Mouse (Mus musculus) urinary bladder, postnatal 25 days (tissue): ENCODE measurements around the gene Hist2h2aa2.
A peak's percentile ranks its signal among the peaks of the same experiment; 100 is the strongest.
"Not testable (repeated sequence)": the region's sequence is repeated elsewhere in the genome, so short reads cannot be mapped to it uniquely, and the experiment has no call there.

Source experiments
- DNase-seq: peaks from one replicate; pipeline ENCODE4 v3.0.0; 2022; ENCODE audit warnings: low spot score

The Hist2h2aa2 gene

GRCm38 (mm10) chr3:96239949-96240798 lies at the start of gene Hist2h2aa2:
Hist2h2aa2 (minus strand) TSS chr3:96240276.
- peak; percentile 76 for DNase-seq

- no peak for DNase-seq
Measured at GRCm38 (mm10) chr3:96289201-96289600, 49.1 kb upstream of the Hist2h2aa2 start.

- DNase-seq, result not testable (repeated sequence)
Measured at GRCm38 (mm10) chr3:96287334-96287733, 47.3 kb upstream of the Hist2h2aa2 start.

GRCm38 (mm10) chr3:96284457-96284856 lies 44.4 kb upstream of the Hist2h2aa2 start:
- no peak for DNase-seq

- no peak for DNase-seq
Measured at GRCm38 (mm10) chr3:96280660-96281059, 40.6 kb upstream of the Hist2h2aa2 start.

DNA sequence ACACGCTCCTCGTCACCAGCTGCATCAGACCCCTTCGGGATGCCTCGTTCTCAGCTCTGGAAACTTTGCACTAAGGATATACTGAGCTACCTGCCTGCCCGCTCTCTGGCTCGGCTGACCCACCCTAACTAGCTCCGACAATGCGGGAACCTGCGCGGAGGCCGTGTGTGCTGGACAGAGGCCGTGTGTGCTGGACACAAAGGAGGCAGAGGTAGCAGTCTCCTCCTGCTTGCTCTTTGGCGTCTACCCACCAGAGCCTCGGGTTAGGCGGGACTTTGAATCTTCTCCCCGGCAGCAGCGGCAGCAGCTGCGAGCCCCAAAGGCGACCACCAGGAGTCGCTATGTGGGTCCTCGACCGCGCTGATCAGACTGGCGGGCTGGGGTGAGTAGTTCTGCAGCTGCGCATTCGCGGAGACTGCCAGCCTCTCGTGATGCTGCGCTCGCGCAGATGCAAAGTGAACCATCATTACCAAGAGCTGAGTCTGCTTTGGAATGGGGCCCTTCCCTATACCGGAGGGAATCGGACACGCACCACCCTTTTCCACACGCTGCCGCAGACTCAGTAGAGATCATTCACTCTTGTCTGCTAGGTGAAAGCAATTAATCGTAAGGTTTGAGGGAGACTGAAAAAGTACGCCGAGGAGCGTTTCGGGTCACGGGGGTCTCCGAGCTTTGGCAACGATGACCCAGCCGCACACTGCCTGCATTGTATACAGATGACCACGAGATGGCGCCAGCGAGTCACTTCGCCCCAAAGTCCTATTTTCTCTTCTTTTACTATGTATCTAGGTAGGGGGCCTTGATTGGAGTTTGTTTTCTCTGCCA lies 37.9 kb upstream of the Hist2h2aa2 start:
- DNase-seq, result peak; percentile 85

GRCm38 (mm10) chr3:96277428-96277799 lies 37.3 kb upstream of the Hist2h2aa2 start:
- peak; percentile 30 for DNase-seq

- no peak for DNase-seq
Measured at GRCm38 (mm10) chr3:96273591-96274465, 33.8 kb upstream of the Hist2h2aa2 start.

DNA sequence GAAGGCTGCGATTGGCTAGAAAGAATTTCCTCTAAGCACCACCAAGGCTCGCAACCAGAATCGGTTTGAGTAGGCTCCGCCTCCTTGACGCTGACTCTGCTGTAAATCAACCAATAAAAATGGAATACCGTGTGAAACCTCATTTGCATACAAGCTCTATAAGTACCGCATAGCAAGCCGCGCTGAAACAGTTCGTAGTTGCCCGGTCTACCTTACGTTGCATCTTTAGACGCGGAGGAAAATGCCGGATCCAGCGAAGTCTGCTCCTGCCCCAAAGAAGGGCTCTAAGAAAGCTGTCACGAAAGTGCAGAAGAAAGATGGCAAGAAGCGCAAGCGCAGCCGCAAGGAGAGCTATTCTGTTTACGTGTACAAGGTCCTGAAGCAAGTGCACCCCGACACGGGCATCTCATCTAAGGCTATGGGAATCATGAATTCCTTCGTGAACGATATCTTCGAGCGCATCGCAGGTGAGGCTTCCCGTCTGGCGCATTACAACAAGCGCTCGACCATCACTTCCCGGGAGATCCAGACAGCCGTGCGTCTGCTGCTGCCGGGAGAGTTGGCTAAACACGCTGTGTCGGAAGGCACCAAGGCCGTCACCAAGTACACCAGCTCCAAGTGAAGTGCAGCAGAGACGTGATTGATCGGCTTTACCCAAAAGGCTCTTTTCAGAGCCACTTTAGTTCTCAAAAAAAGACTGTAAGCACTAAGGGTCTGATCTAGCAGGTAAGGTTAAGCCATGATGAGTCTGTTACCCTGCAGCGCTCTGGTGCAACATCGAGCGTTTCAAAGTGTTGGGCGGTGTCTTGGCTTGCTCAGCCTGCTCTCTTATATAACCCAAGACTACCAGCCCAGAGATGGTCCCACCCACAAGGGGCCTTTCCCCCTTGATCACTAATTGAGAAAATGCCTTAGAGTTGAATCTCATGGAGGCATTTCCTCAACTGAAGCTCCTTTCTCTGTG lies 29.7 kb upstream of the Hist2h2aa2 start, which contains the start of gene Hist2h2bb:
Gene Hist2h2bb, plus strand, starts transcription at position 242 of the 964 bp plus-strand sequence.
- DNase-seq, result peak; percentile 63

GRCm38 (mm10) chr3:96268776-96269378 lies 28.8 kb upstream of the Hist2h2aa2 start:
- not testable (repeated sequence) for DNase-seq

DNA sequence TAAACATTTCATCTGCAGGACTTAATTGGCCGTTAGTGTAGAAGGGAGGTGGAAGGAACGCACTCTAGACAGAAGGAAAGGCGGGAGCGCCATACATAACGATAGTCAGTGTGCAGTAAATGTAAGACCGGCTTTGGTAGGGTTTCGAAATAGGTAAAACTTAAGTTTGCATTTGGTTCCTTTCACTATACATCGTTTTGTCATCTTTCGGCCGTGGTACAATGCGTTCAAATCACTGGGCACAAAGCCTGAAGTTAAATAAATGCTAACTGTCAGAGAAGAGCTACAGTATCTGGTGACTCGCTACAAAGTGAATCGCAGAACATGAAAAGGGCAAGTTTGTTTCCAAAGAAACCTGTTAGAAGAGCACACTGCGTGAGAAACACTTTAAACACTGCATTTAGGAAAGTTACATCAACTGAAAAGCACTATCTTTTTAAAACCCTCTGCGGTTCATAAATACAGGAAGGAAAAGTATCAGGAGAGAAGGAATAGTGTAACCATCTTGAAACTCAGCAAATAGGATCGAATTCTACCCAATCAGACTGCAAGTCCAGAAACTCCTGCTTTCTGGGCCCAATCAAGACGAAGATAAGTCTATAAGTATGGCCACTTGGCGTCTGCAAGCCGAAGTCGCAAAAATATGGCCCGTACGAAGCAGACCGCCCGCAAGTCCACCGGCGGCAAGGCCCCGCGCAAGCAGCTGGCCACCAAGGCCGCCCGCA lies 28.1 kb upstream of the Hist2h2aa2 start, which contains the start of gene Hist2h3b:
Gene Hist2h3b, plus strand, starts transcription at position 604 of the 725 bp plus-strand sequence.
- peak; percentile 67 for DNase-seq

DNA sequence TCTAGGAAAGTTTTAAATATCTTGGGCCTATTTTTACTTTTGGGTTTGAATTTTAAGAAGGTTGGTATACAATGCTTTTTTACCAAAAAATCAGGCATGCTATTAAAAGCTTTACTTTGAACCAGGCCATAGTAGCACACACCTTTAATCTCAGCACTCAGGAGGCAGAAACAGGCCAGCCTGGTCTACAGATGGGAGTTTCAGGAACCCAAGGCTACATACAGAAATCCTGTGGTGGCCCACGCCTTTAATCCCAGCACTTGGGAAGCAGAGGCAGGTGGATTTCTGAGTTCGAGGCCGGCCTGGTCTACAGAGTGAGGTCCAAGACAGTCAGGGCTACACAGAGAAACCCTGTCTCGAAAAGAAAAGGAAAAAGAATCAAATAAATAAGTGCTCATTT lies 27.5 kb upstream of the Hist2h2aa2 start:
- no peak for DNase-seq

- no peak for DNase-seq
Measured at GRCm38 (mm10) chr3:96266132-96266710, 26.1 kb upstream of the Hist2h2aa2 start.

- DNase-seq, result no peak
Measured at GRCm38 (mm10) chr3:96264404-96264949, 24.4 kb upstream of the Hist2h2aa2 start.

DNA sequence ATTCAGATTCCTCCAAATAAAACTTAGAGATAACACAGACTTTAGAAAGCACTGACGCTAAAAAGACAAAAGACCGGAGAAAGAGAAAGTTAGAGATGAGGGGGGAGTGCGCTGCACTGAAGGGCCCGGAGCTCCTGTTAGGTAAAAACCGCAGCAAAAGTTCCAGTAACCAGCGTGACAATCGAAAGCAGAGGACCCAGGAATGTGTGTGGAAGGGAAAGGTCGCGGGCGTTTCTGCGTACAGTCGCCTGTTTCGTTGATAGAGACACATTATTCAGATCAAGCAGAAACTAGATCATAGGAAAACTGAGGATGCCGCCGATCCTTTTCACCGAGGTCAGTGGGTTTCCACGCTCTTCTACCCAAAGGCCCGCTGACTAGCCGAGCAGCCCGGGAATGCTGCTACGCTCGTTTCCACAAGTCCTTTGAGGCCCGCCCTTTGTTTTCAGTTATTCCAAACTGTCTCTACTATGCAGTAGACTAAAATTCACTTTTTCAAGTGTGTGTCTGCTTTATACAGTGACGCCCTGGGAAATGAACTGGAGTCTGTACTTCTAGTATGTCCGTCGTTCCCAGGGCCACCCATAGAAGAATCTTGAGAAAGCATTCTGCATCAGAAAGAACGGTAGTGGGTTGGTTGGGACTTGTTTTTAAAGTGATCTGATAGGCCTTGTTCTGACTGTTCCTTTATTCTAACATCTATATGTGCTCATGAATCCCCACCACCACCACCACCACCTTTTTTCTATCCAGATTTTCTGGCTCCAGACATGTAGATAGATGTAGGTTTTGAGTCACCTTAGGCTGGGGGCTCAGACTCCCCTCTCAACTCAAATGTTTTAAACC lies 23.7 kb upstream of the Hist2h2aa2 start:
- peak; percentile 44 for DNase-seq

DNA sequence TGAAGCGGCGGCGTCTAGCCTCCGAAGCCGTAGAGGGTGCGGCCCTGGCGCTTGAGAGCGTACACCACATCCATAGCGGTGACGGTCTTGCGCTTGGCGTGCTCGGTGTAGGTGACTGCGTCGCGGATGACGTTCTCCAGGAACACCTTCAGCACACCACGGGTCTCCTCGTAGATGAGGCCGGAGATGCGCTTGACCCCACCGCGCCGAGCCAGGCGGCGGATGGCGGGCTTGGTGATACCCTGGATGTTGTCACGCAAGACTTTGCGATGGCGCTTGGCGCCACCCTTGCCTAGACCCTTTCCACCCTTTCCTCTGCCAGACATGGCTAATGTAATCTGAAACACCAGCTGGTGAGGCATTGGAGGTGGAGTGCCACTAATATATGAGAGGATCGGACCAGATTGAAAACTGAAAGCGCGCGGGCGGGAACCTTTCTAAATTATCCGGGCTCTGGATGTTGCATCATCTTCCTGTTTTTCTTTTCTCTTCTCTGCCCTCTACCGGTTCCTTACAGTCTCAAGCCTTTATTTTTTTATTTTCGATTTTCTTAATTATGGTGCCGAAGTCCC lies 23.0 kb upstream of the Hist2h2aa2 start, which contains the start of gene Hist2h4:
Gene Hist2h4, minus strand, starts transcription at position 333 of the 572 bp plus-strand sequence.
- DNase-seq, result peak; percentile 94

DNA sequence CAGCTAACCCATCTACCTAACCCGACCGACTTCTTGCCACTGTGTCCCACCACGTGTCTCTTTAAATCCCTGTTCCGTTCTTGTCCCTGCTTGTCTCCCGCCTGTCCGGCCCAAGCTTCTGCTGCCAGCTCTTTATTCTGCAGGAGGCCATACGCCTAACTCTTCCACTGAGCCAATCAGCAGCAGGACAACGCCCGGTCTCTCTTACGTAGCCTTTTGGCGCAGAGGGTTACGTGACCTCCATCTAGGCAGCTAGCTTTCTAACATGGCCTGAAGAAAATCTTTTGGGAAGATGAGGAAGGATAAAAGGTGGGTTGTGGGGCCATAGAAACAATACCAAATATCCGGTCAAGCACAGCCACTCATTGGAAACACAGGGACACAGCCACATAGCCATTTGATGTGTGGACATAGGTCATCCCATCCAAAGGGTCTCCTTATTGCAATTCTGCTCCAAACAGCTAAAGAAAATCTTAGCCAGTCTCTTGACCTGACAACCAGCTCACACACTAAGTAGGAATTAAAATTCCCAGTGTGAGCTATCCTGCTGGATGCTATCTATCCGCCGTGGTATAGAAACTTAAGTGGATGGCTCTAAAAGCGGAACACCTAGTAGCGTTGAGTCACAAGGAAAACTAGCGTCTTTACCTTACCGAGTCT lies 22.3 kb upstream of the Hist2h2aa2 start:
- peak; percentile 68 for DNase-seq
